Mouse (Mus musculus) ES-E14 (cell line): ENCODE results near the gene Ppfia2. TPM values are rescaled to one million over a fixed set of nuclear protein-coding genes. Genes with fewer than 3 reads are reported as not detected.

Experiments
- DNase-seq: peaks from one replicate; pipeline ENCODE4 v3.0.0-alpha.2; 2013; ENCODE audit warnings: low read depth, low spot score
- H3K27ac ChIP-seq: 2 replicates; pipeline ENCODE4 v1.5.1; 2012; ENCODE audit warnings: low read depth, mild to moderate bottlenecking, low read length, moderate library complexity, mixed read lengths; ENCODE audit not compliant: poor library complexity, insufficient read depth, severe bottlenecking
- H3K36me3 ChIP-seq: 2 replicates; pipeline ENCODE4 v1.6.1; 2012; ENCODE audit warnings: mild to moderate bottlenecking, low read length, moderate library complexity, mixed read lengths; ENCODE audit not compliant: control insufficient read depth, poor library complexity, insufficient read depth, severe bottlenecking
- H3K4me1 ChIP-seq, 2 experiments: fragments of 150-350 bp in 1 of 2; sonication (generic) in 1 of 2; 2 replicates each; pipeline ENCODE4 v1.6.1; 2012; ENCODE audit warnings: low read length in 2 of 2, mild to moderate bottlenecking in 1 of 2, mixed read lengths in 1 of 2; ENCODE audit not compliant: control insufficient read depth in 2 of 2, insufficient read depth in 2 of 2, poor library complexity in 1 of 2
- H3K4me3 ChIP-seq, 2 experiments: fragments of 150-350 bp in 1 of 2; sonication (generic) in 1 of 2; 2 replicates each; pipeline ENCODE4 v1.5.1; 2012; ENCODE audit warnings: low read length in 2 of 2, low read depth in 1 of 2, mild to moderate bottlenecking in 1 of 2, mixed read lengths in 1 of 2; ENCODE audit not compliant: insufficient read depth in 1 of 2, poor library complexity in 1 of 2, severe bottlenecking in 1 of 2
- H3K9ac ChIP-seq: 2 replicates; pipeline ENCODE4 v1.6.1; 2012; ENCODE audit warnings: low read depth, mild to moderate bottlenecking, low read length, mixed read lengths; ENCODE audit not compliant: poor library complexity, insufficient read depth, severe bottlenecking
- H3K9me3 ChIP-seq: fragments of 150-350 bp; sonication (generic); 2 replicates; pipeline ENCODE4 v1.6.1; 2012; ENCODE audit warnings: low read depth, mild to moderate bottlenecking, low read length; ENCODE audit not compliant: control insufficient read depth, insufficient read depth
- CHD2 ChIP-seq: IDR thresholded peaks from 2 replicates; pipeline ENCODE4 v1.6.1; 2014; ENCODE audit warnings: mild to moderate bottlenecking, low read depth, low read length, inconsistent platforms
- HCFC1 ChIP-seq: IDR thresholded peaks from 2 replicates; pipeline ENCODE4 v1.6.1; 2012; ENCODE audit warnings: low read length, inconsistent platforms, borderline replicate concordance; ENCODE audit not compliant: insufficient read depth
- MAFK ChIP-seq: IDR thresholded peaks from 2 replicates; pipeline ENCODE4 v1.6.1; 2014; ENCODE audit warnings: mild to moderate bottlenecking, low read depth, low read length, inconsistent platforms; ENCODE audit not compliant: insufficient read depth
- ZC3H11A ChIP-seq: IDR thresholded peaks from 2 replicates; pipeline ENCODE4 v1.6.1; 2012; ENCODE audit warnings: low read depth, mild to moderate bottlenecking, inconsistent platforms, low read length, borderline replicate concordance
- ZNF384 ChIP-seq: IDR thresholded peaks from 2 replicates; pipeline ENCODE4 v1.6.1; 2012; ENCODE audit warnings: low read depth, low read length, inconsistent platforms
- in situ Hi-C, 2 experiments: fragments of 600-800 bp; cut with MboI; formaldehyde crosslinking; loops; one replicate each; pipeline ENCODE4 v1.15.1; 2025; ENCODE audit warnings: low sequenced_read_pairs in 2 of 2, inconsistent platforms in 1 of 2; ENCODE audit not compliant: unreplicated experiment in 2 of 2
- total RNA-seq: library from RNA; depleted of rRNA; stranded (reverse); fragments of 300-350 nt; gene quantifications from 2 replicates; pipeline ENCODE4 v1.2.3, GENCODE M21; 2012

Ppfia2 gene
- total RNA-seq, 1 experiment: 0.09 TPM

DNA sequence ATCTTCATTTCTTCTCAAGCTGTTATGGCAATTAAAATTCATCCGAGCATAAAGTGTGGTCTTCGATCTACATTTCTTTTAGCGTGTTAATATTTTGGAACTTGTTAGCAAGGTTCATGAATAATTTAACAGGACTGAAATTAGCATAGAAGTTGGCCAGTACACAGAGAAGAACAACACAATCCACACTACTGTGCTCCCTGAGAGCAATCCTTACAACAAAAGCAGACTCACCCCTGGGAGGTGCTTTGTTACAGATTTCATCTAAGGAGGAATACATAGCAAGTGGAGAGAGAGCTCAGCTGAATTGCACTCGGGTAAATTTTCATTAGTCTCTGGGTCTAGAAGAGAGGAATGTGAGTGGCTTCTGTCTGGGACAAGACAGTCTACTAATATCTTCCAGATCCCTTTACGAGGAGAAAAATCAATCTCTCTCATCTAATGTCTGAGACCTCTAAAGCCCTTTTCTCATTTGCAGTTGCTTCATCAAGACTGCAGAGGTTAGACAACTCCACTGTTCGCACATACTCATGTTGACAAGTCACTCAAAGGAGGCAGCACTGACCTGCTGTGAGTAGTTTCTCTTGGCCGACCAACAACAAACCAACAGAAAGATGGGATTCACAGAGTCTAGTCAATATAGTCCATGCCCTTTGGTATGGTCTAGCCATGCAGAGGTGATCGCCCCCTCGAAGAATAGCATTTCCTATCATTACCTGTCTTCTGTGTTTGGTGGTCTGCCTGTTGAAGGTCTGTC lies 458.6 kb downstream of the Ppfia2 start:
- no peak overlapping the region for H3K9ac ChIP-seq
- H3K4me3 ChIP-seq: no peak overlapping the region
- H3K27ac ChIP-seq: no peak overlapping the region
- TF ChIP-seq MAFK (no peak), CHD2 (no peak), ZC3H11A (no peak), HCFC1 (no peak), ZNF384 (no peak)
- no peaks in the 10 kb centered on the region for H3K9me3 ChIP-seq
- no peaks in the 10 kb centered on the region; a peak in 1 of 4 replicates for H3K4me1 ChIP-seq
- in situ Hi-C loops: loop anchor here (25.0 kb wide), 1 partner anchor 459 kb away; no protein-coding TSS in a partner anchor
- DNase-seq: no peak
- no peaks in the 10 kb centered on the region for H3K36me3 ChIP-seq

DNA sequence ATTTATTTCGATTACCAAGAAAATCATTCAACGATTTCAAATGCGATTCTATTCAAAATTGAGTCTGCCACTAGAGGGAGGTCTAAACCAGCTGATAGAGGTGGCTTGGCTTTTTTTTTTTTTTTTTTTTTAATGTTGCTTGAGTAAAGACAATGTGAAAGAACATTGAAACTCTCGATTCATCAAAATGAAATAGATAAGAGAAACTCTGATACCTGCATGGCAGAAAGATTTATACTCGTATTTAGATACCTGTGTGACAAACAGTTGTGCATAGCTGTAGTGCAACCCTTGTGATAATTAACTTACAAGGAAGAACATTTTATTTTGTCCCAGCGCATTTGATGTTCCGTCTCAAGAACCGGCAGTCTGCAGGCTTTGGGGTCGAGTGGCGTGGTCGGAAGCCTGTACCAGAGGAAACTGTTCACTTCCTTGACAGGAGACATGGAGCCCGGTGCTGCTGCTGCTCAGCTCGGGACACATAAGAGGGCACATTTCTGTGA lies 462.5 kb downstream of the Ppfia2 start:
- TF ChIP-seq ZNF384: peak; percentile 99
- no peak for TF ChIP-seq MAFK
- no peak for TF ChIP-seq HCFC1
- TF ChIP-seq CHD2: no peak
- no peak for TF ChIP-seq ZC3H11A
- H3K4me3 ChIP-seq: no peak overlapping the region
- no peak overlapping the region for H3K27ac ChIP-seq
- no peaks in the 10 kb centered on the region for H3K9me3 ChIP-seq
- peak; percentile 11 for DNase-seq
- no peaks in the 10 kb centered on the region; a peak in 1 of 4 replicates for H3K4me1 ChIP-seq
- H3K36me3 ChIP-seq: no peaks in the 10 kb centered on the region
- in situ Hi-C loops: loop anchor here (25.0 kb wide), 1 partner anchor 455 kb away; no protein-coding TSS in a partner anchor
- no peak overlapping the region for H3K9ac ChIP-seq

DNA sequence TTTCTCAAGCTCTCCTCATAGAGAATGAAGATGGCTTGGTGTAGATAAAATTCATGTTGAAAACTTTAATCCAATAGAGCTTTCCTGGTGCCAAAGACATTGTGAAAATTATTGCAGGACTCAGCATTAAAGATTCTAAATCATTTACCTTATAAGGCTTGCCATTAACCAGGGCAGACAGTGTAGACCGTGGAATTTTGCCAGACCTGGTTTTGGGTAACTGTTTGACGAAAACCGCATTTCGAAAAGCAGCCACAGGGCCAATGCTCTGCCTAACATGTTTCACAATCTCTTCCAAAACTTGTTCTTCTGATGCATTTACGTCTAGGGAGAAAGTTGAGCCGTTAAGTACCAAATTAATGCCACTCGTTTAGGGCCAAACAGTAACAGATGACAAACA lies 466.9 kb downstream of the Ppfia2 start:
- Histone ChIP-seq H3K27ac (no peak overlapping the region), H3K9ac (no peak overlapping the region), H3K4me3 (no peak overlapping the region), H3K4me1 (no peaks in the 10 kb centered on the region), H3K36me3 (no peaks in the 10 kb centered on the region), H3K9me3 (no peaks in the 10 kb centered on the region)
- DNase-seq: no peak
- in situ Hi-C loops: loop anchor here (25.0 kb wide), 1 partner anchor 450 kb away; no protein-coding TSS in a partner anchor
- no peak for TF ChIP-seq ZNF384
- no peak for TF ChIP-seq ZC3H11A
- TF ChIP-seq HCFC1: no peak
- TF ChIP-seq CHD2: no peak
- no peak for TF ChIP-seq MAFK

DNA sequence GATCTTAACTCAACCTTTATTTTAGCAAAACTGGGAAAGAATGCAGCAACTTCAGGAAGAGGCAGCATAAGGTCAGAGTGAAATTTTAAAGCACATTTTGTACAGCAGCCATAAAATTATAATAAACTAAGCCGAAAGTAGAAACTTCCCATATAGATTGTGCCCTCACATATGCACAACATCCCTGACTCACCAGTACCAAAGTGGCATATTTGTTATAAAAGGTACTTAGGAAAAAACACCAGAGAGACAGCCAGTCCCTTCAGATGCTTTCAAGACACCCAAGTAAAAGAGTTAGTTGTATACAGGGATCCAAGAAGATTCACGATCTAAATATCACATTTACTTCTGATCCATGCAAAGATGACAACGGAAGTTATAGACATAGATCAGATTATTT lies 468.7 kb downstream of the Ppfia2 start:
- TF ChIP-seq MAFK: no peak
- no peak for TF ChIP-seq CHD2
- TF ChIP-seq ZNF384: no peak
- no peak for TF ChIP-seq HCFC1
- no peak for TF ChIP-seq ZC3H11A
- Histone ChIP-seq H3K4me3 (no peak overlapping the region), H3K9ac (no peak overlapping the region), H3K27ac (no peak overlapping the region), H3K9me3 (no peaks in the 10 kb centered on the region), H3K36me3 (no peaks in the 10 kb centered on the region), H3K4me1 (no peaks in the 10 kb centered on the region)
- no peak for DNase-seq
- in situ Hi-C loops: loop anchor here (25.0 kb wide), 1 partner anchor 448 kb away; no protein-coding TSS in a partner anchor
